Mouse (Mus musculus): ENCODE data around the gene Wipf3. TPM values are rescaled to one million over a fixed set of nuclear protein-coding genes. Genes with fewer than 3 reads are reported as not detected.

The Wipf3 gene
- total and polyA plus RNA-seq, 3 experiments: 0.64 to 1.3 (median 1.2) TPM

DNA sequence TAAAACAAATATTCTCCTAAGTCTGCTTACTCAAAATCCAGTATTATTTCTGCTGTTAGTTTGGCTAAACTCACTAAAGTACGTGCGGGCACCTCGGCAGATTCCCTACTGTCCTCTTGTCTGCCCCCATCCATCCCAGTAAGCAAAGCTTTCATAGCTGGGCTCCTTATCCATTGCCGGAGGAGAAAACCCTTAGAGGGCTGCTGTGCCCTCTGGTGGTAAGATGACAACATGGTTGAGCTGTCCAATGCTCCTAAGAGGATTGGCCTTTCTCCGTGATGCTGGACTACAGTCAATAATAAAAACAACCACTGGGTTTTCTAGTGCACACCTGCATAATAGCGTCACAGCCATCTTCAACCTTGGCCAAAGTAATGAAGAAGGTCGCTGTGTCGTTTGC, 77.6 kb downstream of the Wipf3 start (continued):
- TF ChIP-seq BHLHE40 (IDR thresholded peaks at IDR 0.05; ENCODE audit: low read depth, low read length): no peak
- no peak for TF ChIP-seq JUN (IDR thresholded peaks at IDR 0.05; ENCODE audit: insufficient read depth, low read depth, low read length)
- no peak for TF ChIP-seq KAT2A (IDR thresholded peaks at IDR 0.05; ENCODE audit: insufficient replicate concordance, low read length)

DNA sequence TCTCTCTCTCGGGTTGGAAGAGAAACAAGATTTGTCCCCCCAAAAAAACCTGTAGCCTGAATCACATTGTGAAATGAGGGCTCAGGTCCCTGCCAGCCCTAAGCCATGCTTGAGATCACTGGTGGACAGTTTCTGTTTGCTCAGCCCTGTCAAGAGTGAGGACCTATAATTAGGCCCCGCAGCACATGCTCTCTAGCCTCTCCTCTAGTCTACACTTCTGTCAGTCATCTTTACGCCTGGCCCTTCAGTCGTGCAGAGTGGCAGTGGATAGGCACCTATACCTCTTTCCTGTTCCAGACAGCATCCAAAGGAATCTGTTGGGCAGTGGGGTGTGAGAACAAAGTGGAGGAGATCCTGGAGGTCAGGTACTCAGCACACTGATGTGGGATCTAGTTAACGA, 78.4 kb downstream of the Wipf3 start:
- DNase-seq (ENCODE audit: extremely low read depth): no peak
- Histone ChIP-seq H3K79me2 (replicated peaks; ENCODE audit: control insufficient read depth, extremely low read depth, insufficient read depth, poor library complexity, severe bottlenecking) (no peaks in the 10 kb centered on the region), H3K9me3 (replicated peaks; ENCODE audit: low read length) (no peaks in the 10 kb centered on the region), H3K36me3 (replicated peaks in 1 of 2; ENCODE audit: control insufficient read depth in 1 of 2, insufficient read depth in 1 of 2, low read length in 1 of 2) (no peaks in the 10 kb centered on the region), H3K4me1 (ENCODE audit: control insufficient read depth in 1 of 2, insufficient read depth in 2 of 2) (peaks cover 2 to 27% of the 10 kb centered on the region in 2 experiments; a peak in 3 of 4 replicates), H3K9ac (ENCODE audit: insufficient read depth, low read depth) (no peak overlapping the region), H3K27ac (ENCODE audit: insufficient read depth, low read depth) (no peak overlapping the region), H3K4me2 (ENCODE audit: insufficient read depth, low read depth, poor library complexity, severe bottlenecking) (no peak overlapping the region), H3K4me3 (replicated peaks in 1 of 3; ENCODE audit: low read depth in 2 of 3, low read length in 2 of 3, poor library complexity in 1 of 3) (no peak overlapping the region), H3K27me3 (replicated peaks) (no peaks in the 10 kb centered on the region)
- TF ChIP-seq TCF12 (IDR thresholded peaks at IDR 0.05; ENCODE audit: low read depth, low read length): no peak
- no peak for TF ChIP-seq RCOR1 (conservative IDR thresholded peaks at IDR 0.05; ENCODE audit: low read depth, low read length)
- TF ChIP-seq ZKSCAN1 (IDR thresholded peaks at IDR 0.05; ENCODE audit: borderline replicate concordance, low read depth, low read length): no peak
- TF ChIP-seq PAX5 (IDR thresholded peaks at IDR 0.05; ENCODE audit: low read length): no peak
- no peak for TF ChIP-seq JUND (conservative IDR thresholded peaks at IDR 0.05; ENCODE audit: low read depth, low read length)
- no peak for TF ChIP-seq JUN (IDR thresholded peaks at IDR 0.05; ENCODE audit: insufficient read depth, low read depth, low read length)
- TF ChIP-seq ZNF384 (IDR thresholded peaks at IDR 0.05; ENCODE audit: low read depth, low read length): no peak
- TF ChIP-seq TBP (conservative IDR thresholded peaks at IDR 0.05; ENCODE audit: low read depth, low read length): no peak
- TF ChIP-seq BHLHE40 (IDR thresholded peaks at IDR 0.05; ENCODE audit: low read depth, low read length): no peak
- no peak for TF ChIP-seq ZMIZ1 (IDR thresholded peaks at IDR 0.05; ENCODE audit: low read depth, low read length)
- no peak for TF ChIP-seq SMC3 (IDR thresholded peaks at IDR 0.05; ENCODE audit: low read depth, low read length)
- dilution Hi-C loops (cut with MboI; ENCODE audit: extremely low pct_ligation_motif_present, extremely low pct_unique_long_range_greater_than_20kb, low sequenced_read_pairs) (no loop called here), in situ Hi-C loops (cut with MboI; ENCODE audit: low pct_ligation_motif_present, low pct_unique_long_range_greater_than_20kb, low sequenced_read_pairs) (loop anchor here (5.0 kb wide), 1 partner anchor 111 kb away; no protein-coding TSS in a partner anchor)

DNA sequence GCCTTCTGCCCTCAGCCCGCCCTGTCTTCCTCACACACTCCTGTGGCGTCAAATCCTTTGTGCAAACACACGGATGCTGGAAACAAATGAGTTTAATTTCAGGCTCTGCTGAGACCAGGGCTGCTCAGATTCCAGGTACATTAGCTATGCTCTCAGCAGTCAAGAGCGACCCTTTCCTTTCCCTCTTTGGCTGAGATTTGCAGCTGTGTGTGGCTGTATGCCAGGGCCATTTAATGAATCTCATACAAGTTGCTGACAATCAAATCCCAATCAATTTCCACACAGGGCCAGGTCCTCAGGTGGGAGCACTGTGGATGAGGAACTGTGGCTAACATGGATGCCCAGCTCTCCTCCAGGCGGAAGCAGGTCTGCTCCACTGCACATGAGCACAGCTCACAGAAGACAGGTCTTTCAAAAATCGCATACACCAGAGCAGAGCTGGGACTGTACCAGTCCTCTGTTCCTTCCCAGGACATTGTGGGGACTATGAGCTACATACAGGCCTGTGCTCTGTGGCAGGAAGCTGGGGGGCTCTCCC, 78.9 kb downstream of the Wipf3 start:
- Histone ChIP-seq H3K4me3 (replicated peaks in 1 of 3; ENCODE audit: low read depth in 2 of 3, low read length in 2 of 3, poor library complexity in 1 of 3) (no peak overlapping the region), H3K79me2 (replicated peaks; ENCODE audit: control insufficient read depth, extremely low read depth, insufficient read depth, poor library complexity, severe bottlenecking) (no peaks in the 10 kb centered on the region), H3K27me3 (replicated peaks) (no peaks in the 10 kb centered on the region), H3K4me1 (ENCODE audit: control insufficient read depth in 1 of 2, insufficient read depth in 2 of 2) (peaks cover 2 to 27% of the 10 kb centered on the region in 2 experiments; a peak in 3 of 4 replicates), H3K4me2 (ENCODE audit: insufficient read depth, low read depth, poor library complexity, severe bottlenecking) (no peak overlapping the region), H3K9me3 (replicated peaks; ENCODE audit: low read length) (no peaks in the 10 kb centered on the region), H3K9ac (ENCODE audit: insufficient read depth, low read depth) (no peak overlapping the region), H3K27ac (ENCODE audit: insufficient read depth, low read depth) (no peak overlapping the region), H3K36me3 (replicated peaks in 1 of 2; ENCODE audit: control insufficient read depth in 1 of 2, insufficient read depth in 1 of 2, low read length in 1 of 2) (no peaks in the 10 kb centered on the region)
- dilution Hi-C loops (cut with MboI; ENCODE audit: extremely low pct_ligation_motif_present, extremely low pct_unique_long_range_greater_than_20kb, low sequenced_read_pairs): no loop called here
- in situ Hi-C loops (cut with MboI; ENCODE audit: low pct_ligation_motif_present, low pct_unique_long_range_greater_than_20kb, low sequenced_read_pairs): loop anchor here (5.0 kb wide), 1 partner anchor 111 kb away; no protein-coding TSS in a partner anchor
- TF ChIP-seq MEF2A (IDR thresholded peaks at IDR 0.05; ENCODE audit: borderline replicate concordance, low read depth, low read length) (no peak), MXI1 (IDR thresholded peaks at IDR 0.05; ENCODE audit: low read depth, low read length) (no peak), USF2 (conservative IDR thresholded peaks at IDR 0.05; ENCODE audit: low read depth, low read length) (no peak), MAFK (IDR thresholded peaks at IDR 0.05; ENCODE audit: insufficient replicate concordance, low read length) (no peak), MYC (IDR thresholded peaks at IDR 0.05; ENCODE audit: low read depth, low read length) (no peak), KAT2A (IDR thresholded peaks at IDR 0.05; ENCODE audit: insufficient replicate concordance, low read length) (no peak), JUND (conservative IDR thresholded peaks at IDR 0.05; ENCODE audit: low read depth, low read length) (no peak), MAX (IDR thresholded peaks at IDR 0.05; ENCODE audit: low read length) (no peak), CHD2 (IDR thresholded peaks at IDR 0.05; ENCODE audit: low read length) (no peak), ELF1 (IDR thresholded peaks at IDR 0.05; ENCODE audit: low read depth, low read length) (no peak), RCOR1 (conservative IDR thresholded peaks at IDR 0.05; ENCODE audit: low read depth, low read length) (no peak), ZMIZ1 (IDR thresholded peaks at IDR 0.05; ENCODE audit: low read depth, low read length) (no peak), TBP (conservative IDR thresholded peaks at IDR 0.05; ENCODE audit: low read depth, low read length) (no peak), POLR2AphosphoS2 (IDR thresholded peaks at IDR 0.05; ENCODE audit: low read depth, low read length) (no peak), UBTF (IDR thresholded peaks at IDR 0.05; ENCODE audit: low read depth, low read length) (no peak), E2F4 (IDR thresholded peaks at IDR 0.05; ENCODE audit: insufficient replicate concordance, low read depth, low read length) (no peak)
- no peak for DNase-seq (ENCODE audit: extremely low read depth)
